Comparison of ENCODE assay signal across 8 mouse cellular contexts in the genomic region with DNA sequence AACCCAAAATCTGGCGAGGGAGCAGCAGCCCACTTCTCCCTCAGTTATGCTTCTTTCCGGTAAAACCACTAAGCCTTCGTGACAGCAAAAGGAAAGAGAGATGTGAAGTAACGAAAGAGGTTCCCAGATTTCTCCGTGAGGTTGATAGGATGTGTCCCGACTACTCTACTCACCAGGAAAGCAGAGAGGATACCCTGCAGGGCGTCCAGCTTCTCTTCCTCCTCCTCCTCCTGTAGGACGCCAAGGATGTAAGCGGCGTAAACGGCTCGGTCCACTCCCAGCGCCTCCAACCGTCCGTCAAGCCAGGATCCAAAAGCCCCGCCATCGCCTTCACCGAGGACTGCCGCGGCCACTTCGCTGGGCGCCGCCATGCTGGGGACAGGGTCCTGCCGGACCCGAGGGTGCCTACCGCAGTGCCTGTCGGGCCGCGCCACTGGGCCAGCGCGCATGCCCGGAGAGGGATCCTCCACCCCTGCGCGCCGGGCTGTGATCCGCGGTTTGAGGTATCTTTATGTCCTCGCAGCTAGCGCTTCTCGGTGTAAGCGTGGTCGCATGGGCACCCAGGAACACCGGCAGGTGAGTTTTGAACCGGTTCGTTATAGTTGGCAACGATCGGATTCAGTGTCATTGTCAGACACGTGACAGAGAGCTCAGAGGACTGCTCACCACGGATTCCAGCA. TPM values are rescaled to one million over a fixed set of nuclear protein-coding genes. Genes with fewer than 3 reads are reported as not detected.
DNase-seq lines count a peak whose midpoint lies in the region; ATAC-seq lines count a peak whose summit lies in the region.

TSS of gene Ccdc43 (minus strand) at position 445 of the 680 bp plus-strand sequence.

- peak; percentile 98 for ATAC-seq in hindbrain, embryonic 15.5 days (ENCODE audit: low FRiP score, low read depth)

- whole genome bisulfite sequencing in hindbrain, embryonic 15.5 days = 0% methylated on average over 49 of the region's 49 CpGs

- H3K27me3 ChIP-seq in hindbrain, embryonic 15.5 days = no peaks in the 10 kb centered on the region

- H3K9me3 ChIP-seq in hindbrain, embryonic 15.5 days = no peaks in the 10 kb centered on the region

- peak; percentile 63 for DNase-seq in WW6 (ENCODE audit: low read depth, low spot score)
- peak; percentile 87 to 89 for DNase-seq in cerebellum, postnatal 36 days
- DNase-seq in frontal cortex, postnatal 36 days (ENCODE audit: low spot score in 2 of 2) = peak; percentile 90 to 92
- DNase-seq in layer of hippocampus, postnatal 36 days = peak; percentile 86 to 87
- DNase-seq in lung, postnatal 25 days (ENCODE audit: low spot score) = peak; percentile 84
- DNase-seq in retina, adult 2 months (ENCODE audit: low read depth, low spot score) = peak; percentile 69
- peak; percentile 83 for DNase-seq in thymus, postnatal 25 days

- H3K4me3 ChIP-seq in hindbrain, embryonic 15.5 days = peak within 1 kb of the TSS; percentile 60

- peaks cover 11% of the 10 kb centered on the region for H3K36me3 ChIP-seq in hindbrain, embryonic 15.5 days

- H3K27ac ChIP-seq in hindbrain, embryonic 15.5 days (replicated peaks) = peak within 1 kb of the TSS; percentile 82

- H3K4me1 ChIP-seq in hindbrain, embryonic 15.5 days (replicated peaks) = peaks cover 21% of the 10 kb centered on the region

- peak within 1 kb of the TSS; percentile 78 for H3K4me2 ChIP-seq in hindbrain, embryonic 15.5 days

- H3K9ac ChIP-seq in hindbrain, embryonic 15.5 days = peak within 1 kb of the TSS; percentile 58

RNA-seq across cellular contexts. Expression of gene Ccdc43, which starts in this region (rescaled TPM):
- 34.2 and 35.5 TPM in 2 replicates for polyA plus RNA-seq in hindbrain, embryonic 15.5 days (2015; fragmentation: Nextera tagmentation; extraction: Ambion mirVana)
- 10 to 100 TPM; 36.4 to 39.7 TPM for total RNA-seq in layer of hippocampus, postnatal 36 days (2021)

Comparison
In these comparisons a context has a peak if more than half of its experiments do, and no peak if none do; other contexts are left out.
1. Peak in every context shown above with its lines: DNase-seq, ATAC-seq, H3K4me3 ChIP-seq and H3K27ac ChIP-seq.